Mouse (Mus musculus): ENCODE results near the gene Gjb5. TPM values are rescaled to one million over a fixed set of nuclear protein-coding genes. Genes with fewer than 3 reads are reported as not detected.

The Gjb5 gene
- polyA plus RNA-seq (2014; fragmentation: Illumina TruSeq; extraction: RNeasy Lipid Tissue Mini Kit (QIAGEN cat#74804); ENCODE audit: insufficient read depth, low read depth, low replicate concordance) = 0.80 TPM

DNA sequence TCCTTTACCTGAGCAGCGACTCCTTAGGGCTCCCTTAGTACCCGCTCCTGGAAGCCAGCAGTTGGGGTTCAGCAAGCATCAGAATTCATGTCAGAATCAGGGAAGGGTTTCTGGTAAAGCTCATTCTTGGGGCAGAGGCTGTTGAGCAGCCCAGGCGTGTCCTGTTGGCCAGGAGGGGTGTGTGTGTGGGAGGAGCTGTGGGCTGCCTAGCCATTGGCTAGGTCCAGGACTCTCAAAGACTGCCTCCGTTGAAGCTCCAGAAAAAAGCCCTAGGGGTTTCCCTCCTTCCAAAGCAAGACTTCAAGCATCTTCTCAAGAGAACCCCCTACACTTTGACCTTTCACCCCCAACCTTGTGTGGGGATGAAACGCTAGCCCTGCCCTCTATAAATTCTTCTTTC, at the start of gene Gjb5:
TSS of gene Gjb5 (minus strand) at position 164 of the 400 bp plus-strand sequence.

DNA sequence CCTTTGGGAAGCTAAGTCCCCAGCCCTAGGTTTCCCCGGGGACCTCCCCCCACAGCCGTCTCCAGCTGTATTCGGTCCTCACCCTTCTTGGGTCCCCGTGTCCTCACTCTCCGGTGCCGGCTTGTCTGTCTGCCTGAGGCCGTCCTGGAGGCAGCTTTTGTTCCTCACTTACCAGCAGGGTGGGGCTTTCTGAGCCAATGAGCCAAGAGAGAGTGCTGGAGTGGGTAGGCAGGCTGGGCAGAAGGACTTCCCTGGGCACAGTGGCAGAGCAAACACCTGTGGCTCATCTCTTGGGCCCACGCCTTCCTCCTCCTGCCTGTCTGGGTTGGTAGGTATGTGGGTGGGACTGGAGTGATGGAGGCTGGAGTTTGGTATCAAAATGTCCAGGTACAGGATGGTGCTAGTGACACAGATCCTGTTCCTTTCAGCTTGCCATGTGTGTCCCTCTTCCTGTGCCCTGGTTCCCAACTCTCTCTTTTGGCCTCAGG, 4.0 kb downstream of the Gjb5 start, which contains the start of gene Gjb4:
TSS of gene Gjb4 (minus strand) at position 131 of the 488 bp plus-strand sequence.

GRCm38 (mm10) chr4:127330181-127331100, 27.5 kb downstream of the Gjb5 start, which contains the start of gene Gjb3:
Gene Gjb3, minus strand, starts transcription at chr4:127330844.

DNA sequence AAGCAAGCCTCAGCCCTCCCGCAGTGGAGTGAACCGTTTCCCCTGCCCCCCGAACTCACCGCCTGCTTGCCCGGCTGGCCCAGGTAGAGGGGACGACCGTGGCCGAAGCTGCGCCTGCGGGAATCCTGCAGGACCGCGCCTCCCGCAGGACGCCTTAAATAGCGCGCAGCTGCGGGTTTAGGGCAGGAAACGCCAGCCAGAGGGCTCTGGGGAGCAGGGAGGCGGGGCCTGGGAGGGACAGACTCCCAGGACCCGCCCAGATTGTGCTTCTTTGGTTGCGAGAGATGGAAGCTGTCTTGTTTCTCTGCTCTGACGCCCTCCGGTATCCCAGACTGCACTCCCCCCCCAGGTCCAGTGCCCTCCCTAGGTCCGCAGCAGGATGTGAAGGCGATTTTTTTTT, 44.1 kb downstream of the Gjb5 start, which contains the start of gene Gja4:
TSS of gene Gja4 (minus strand) at position 179 of the 400 bp plus-strand sequence.

Other genes with a start within 250 kb of the Gjb5 start
- 12.9 TPM for gene Tmem35b, start 234.5 kb downstream of the Gjb5 start, polyA plus RNA-seq (2014; fragmentation: Illumina TruSeq; extraction: RNeasy Lipid Tissue Mini Kit (QIAGEN cat#74804); ENCODE audit: insufficient read depth, low read depth, low replicate concordance)
- gene Dlgap3, start 189.0 kb downstream of the Gjb5 start, polyA plus RNA-seq (2014; fragmentation: Illumina TruSeq; extraction: RNeasy Lipid Tissue Mini Kit (QIAGEN cat#74804); ENCODE audit: insufficient read depth, low read depth, low replicate concordance) = not detected
- gene Smim12, start 114.4 kb downstream of the Gjb5 start, polyA plus RNA-seq (2014; fragmentation: Illumina TruSeq; extraction: RNeasy Lipid Tissue Mini Kit (QIAGEN cat#74804); ENCODE audit: insufficient read depth, low read depth, low replicate concordance) = 51.0 TPM
- 29.3 TPM for gene Gja4, start 44.1 kb downstream of the Gjb5 start, polyA plus RNA-seq (2014; fragmentation: Illumina TruSeq; extraction: RNeasy Lipid Tissue Mini Kit (QIAGEN cat#74804); ENCODE audit: insufficient read depth, low read depth, low replicate concordance)
- gene Gjb3, start 27.3 kb downstream of the Gjb5 start, polyA plus RNA-seq (2014; fragmentation: Illumina TruSeq; extraction: RNeasy Lipid Tissue Mini Kit (QIAGEN cat#74804); ENCODE audit: insufficient read depth, low read depth, low replicate concordance) = 0.75 TPM
- not detected for gene Gjb4, start 4.1 kb downstream of the Gjb5 start, polyA plus RNA-seq (2014; fragmentation: Illumina TruSeq; extraction: RNeasy Lipid Tissue Mini Kit (QIAGEN cat#74804); ENCODE audit: insufficient read depth, low read depth, low replicate concordance)

Data from lung, adult 10 weeks (tissue).